Mouse (Mus musculus) brain, embryonic 14.5 days (tissue): Measurements from ENCODE around the gene Nbea. TPM values are rescaled to one million over a fixed set of nuclear protein-coding genes. Genes with fewer than 3 reads are reported as not detected.

Source experiments
- DNase-seq: peaks from one replicate; pipeline ENCODE4 v3.0.0-alpha.2; 2011; ENCODE audit warnings: low read depth
- CTCF ChIP-seq: fragments of 200-500 bp; IDR thresholded peaks from 2 replicates; pipeline ENCODE4 v1.5.1; 2012; ENCODE audit warnings: inconsistent platforms, mild to moderate bottlenecking, moderate library complexity, borderline replicate concordance; ENCODE audit not compliant: insufficient read depth, insufficient read length; ENCODE audit errors: extremely low read depth
- POLR2A ChIP-seq: fragments of 200-500 bp; IDR thresholded peaks from 2 replicates; pipeline ENCODE4 v1.6.1; 2012; ENCODE audit warnings: mild to moderate bottlenecking, inconsistent platforms, borderline replicate concordance; ENCODE audit not compliant: poor library complexity, insufficient read depth, insufficient read length, severe bottlenecking; ENCODE audit errors: extremely low read depth
- polyA plus RNA-seq: library from polyadenylated mRNA; depleted of rRNA; stranded (reverse); fragments of >200 nt; gene quantifications from 2 replicates; pipeline ENCODE4 v1.2.3, GENCODE M21; 2012

The Nbea gene
- polyA plus RNA-seq, 1 experiment: 156 TPM

DNA sequence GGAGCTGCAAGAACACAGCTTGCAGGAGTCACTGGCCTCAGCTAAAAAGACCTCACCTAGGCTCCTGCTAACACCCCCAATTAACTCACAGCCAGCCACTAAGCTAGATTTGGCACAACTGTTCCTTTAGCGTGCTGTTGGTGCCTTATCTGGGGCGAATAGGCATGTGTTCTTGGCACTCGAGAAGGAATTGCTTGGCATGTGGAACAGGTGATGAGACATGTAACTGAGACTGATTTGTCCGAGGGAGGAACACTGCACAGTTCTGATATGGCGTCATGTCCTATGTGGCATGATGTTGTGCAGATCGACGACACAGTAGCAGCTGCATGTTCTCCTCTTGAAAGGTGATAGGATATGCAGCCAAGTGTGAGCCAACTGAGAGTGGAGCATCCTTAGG is 331.0 kb downstream of the Nbea start:
- peak; percentile 30 for DNase-seq
- TF ChIP-seq CTCF: no peak
- TF ChIP-seq POLR2A: no peak

DNA sequence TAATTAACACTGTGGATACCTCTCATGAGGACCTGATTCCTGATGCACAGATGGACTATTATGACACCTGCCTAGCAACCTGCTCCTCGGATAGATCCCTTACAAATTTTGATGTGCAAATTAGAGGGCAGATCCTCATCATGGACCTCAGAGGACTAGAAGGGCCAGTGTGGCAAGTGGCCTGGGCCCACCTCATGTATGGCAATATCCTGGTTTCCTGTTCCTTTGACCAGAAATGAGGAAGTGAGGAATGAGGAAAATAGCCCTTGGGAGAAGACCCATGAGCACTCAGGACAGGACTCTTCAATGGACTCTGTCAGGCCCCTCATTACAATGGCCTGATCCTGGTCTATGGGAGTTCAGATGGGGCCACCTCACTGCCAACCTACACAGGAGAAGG is 336.4 kb downstream of the Nbea start:
- no peak for DNase-seq
- TF ChIP-seq CTCF: no peak
- TF ChIP-seq POLR2A: no peak

DNA sequence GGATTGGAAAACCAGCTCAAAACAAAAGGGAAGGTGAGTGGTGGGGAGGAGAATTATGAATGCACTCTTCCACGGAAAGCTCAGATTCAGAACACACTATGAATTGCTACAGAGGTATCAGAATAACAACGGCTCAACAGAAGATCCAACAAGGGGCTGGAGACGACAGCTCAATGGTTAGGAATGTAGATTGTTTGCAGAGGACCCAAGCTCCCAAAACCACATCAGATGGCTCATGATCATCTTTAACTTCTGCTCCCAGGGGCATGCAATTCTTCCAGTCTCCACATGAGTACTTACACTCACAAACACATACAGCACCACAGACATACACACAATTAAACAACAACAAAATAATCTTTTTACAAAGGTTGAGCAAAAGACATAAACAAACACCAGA is 346.3 kb downstream of the Nbea start:
- TF ChIP-seq CTCF (no peak), POLR2A (no peak)
- no peak for DNase-seq

DNA sequence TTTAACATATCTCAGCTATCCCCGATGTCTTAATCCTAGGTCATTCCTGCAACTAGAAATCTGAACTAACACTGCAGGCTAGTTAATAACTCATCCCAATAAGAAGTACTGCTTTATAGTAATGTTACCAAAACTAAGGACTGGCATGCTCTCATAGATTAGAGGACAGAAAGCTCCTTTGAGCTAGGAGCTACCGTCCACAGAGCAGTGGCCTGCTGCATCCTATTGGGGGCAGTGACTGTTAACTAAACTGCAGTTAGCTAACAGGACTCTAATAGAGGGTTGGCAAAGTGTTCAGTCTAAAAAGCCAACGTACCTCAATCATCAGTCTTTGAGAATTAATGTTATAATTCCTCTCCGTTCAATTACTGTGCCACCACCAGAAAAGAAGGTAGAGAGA is 348.3 kb downstream of the Nbea start:
- DNase-seq: no peak
- TF ChIP-seq POLR2A (no peak), CTCF (no peak)

DNA sequence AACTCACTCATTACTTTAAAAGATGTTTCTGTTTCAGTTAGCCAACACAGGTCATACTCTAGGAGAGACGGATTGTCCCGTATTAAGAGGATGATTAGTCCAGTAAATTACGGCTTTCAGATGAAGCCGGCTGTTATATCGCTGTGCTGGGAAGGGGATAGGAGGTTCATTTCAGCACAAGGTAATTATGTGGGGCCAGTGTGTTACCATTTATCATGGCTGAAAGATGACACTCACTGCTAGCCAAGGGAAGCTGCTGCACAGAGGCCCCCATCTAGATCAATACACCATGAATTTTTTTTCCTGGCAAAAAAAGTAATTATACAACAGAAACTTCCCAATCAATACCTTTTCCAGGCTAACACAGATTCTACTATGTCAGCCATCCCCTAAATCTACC is 353.3 kb downstream of the Nbea start:
- DNase-seq: no peak

DNA sequence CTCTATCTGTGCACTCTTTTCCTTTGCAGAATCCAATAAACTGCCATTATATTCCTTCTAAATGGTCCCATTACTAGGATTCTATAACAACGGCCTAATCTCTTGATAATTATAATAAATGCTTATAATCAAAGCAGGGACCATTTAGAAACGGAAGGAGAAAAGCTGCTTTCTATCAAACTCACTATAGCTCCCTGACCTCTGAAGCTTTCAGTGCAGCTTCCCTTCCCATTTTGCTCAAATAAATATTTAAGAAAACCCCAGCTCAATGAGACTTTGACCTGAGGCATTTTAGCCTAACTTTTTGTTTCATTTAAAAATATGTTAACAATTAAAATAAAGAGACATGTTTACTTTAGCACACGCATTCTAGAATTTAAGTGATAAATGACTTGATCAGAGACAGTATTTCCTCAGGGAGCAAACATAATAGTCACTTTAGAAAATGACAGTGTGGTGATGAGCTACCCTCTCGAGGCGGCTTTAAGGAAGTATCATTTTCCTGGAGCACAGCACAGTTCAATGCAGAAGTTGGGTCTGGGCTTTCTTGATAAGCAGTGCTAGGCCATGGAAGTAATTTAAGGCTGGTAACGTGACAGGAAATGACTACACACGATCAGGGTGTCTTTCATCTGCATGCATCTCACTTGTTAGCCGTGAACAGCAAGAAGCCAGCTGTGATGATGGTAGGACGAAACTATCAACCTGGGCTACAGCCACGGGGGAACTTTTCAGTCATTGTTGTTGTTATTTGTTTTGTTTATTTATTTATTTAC is 354.8 kb downstream of the Nbea start:
- no peak for TF ChIP-seq CTCF
- TF ChIP-seq POLR2A: no peak
- no peak for DNase-seq

More for the DNA sequence above, 353.3 kb downstream of the Nbea start:
- TF ChIP-seq CTCF (no peak), POLR2A (no peak)

DNA sequence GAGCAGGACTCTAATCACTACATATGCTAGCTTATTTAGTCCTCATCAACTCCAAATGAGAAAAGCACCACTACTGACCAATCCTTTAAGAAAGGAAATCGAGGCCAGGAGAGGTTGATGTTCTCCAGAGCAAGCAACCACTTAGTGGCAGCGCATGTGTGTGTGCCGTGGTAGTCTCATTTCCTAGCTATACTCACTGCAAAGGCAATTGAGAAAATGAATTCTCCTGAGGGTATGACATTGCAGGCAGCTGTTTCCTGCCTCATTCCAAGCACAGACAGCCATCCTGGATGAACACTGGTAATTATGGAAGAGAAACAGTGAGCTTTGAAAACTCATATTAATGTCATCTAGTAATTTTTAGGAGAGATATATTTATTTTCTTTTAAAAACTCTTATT is 358.6 kb downstream of the Nbea start:
- TF ChIP-seq POLR2A (no peak), CTCF (no peak)
- peak; percentile 58 for DNase-seq

DNA sequence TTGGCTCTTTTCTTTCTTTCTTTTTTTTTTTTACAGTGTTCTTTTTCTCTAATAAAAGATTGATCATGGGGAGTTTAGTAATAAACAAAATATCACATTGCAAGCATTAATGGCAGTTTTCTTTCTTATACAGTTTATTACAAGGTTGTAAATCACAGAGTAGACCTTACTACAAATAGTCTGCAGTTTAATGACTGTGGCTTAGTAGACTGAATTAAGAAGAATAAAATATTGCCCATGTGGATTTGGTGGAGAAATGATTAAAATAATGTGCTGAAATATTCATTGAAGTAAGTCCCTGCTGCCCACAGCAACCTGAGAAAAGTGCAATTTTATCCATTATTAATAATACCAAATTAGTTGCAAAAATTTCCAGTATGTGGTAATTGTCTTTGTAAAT is 363.9 kb downstream of the Nbea start:
- no peak for DNase-seq
- no peak for TF ChIP-seq CTCF
- no peak for TF ChIP-seq POLR2A

DNA sequence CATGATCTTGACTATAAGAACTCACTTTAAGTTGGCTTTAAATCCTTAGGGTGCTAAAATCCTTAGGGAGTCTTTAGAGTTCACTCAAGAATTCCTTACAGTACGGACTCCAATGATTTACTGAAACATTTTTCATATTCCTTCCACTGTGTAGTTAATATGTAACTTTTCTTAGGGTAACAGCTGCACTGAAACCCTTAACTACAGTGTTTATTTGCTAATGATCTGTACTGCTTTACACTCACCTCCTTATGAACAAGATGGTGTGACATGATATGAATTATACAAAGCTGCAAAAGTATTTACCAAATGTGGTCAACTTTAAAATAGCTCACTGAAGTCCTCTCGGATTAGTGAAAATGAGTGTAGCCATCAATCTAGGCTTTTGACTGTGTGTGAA is 365.4 kb downstream of the Nbea start:
- TF ChIP-seq CTCF: no peak
- TF ChIP-seq POLR2A: no peak
- no peak for DNase-seq

DNA sequence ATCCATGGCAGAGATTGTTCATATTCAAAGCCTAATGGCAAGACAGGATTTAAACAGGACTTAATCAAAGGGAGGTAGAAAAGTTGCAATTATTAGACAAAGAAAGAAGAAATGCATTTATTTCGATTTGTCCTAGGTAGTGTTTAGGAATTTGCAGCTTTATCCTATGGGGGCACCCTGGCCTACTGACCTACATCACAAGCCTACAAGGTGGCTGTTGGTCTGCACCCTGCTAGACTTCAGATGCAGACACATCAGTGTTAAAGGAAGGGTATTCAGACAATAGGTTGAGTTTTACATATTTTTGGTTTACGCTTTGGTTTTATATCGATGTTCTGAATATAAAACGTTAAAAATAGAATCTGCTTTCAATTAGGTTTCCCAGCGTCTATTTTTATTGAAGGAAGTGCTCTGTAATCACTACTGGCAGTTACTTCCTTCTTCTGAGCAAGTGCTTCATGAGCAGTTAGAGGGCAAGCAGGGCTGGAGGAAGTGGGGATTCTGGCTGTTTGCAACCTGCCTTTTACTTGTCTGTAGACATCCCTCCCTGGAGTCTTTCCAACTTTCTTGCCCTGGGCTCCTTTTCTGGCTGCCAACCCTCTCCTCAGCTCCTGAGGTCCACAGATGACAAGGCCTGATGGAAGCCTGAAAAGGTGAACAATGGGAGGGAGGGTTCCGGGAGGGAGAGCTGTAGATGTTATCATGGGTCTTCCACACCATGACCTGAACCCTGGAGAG is 366.7 kb downstream of the Nbea start:
- no peak for DNase-seq
- no peak for TF ChIP-seq CTCF
- TF ChIP-seq POLR2A: no peak

DNA sequence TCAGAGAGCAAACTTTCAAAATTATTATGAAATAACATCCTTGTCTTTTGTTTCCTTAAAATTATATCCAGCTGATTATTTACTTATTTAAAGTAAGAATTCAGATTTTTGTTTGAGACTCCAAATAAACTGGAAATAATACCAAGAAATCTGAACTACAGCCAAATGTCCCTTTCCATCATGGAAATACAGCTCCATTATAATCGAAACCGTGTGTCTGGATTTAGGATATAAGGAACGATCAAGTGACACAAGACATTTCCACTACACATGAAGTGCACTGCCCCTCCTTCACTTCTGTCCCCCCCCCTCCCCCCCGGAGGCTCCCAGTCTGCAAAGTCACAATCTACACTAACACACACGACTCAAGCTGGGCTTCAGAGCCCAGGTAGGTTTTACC is 367.4 kb downstream of the Nbea start:
- TF ChIP-seq POLR2A (no peak), CTCF (no peak)

More for the DNA sequence above, 367.4 kb downstream of the Nbea start:
- DNase-seq: no peak
